Mouse (Mus musculus): ENCODE measurements at regions not wholly inside any gene's neighbourhood (a gene's known extent, or its start where the extent isn't known, plus 50 kb on each side); places are given as distances from the start of the nearest gene placed in this dataset.

GRCm38 (mm10) chr7:50993707-50994106 lies 394.7 kb downstream of the 4933405O20Rik start:
- no peak for DNase-seq

- no peak for DNase-seq
These were observed 443.1 kb downstream of the 4933405O20Rik start for GRCm38 (mm10) chr7:51041899-51042667.

- DNase-seq, result no peak
These were observed 452.5 kb downstream of the 4933405O20Rik start for GRCm38 (mm10) chr7:51051496-51051895.

- no peak for DNase-seq
These were observed 442.5 kb upstream of the Ano5 start for GRCm38 (mm10) chr7:51068376-51068775.

- no peak for DNase-seq
These were observed 417.1 kb upstream of the Ano5 start for GRCm38 (mm10) chr7:51093774-51094173.

DNA sequence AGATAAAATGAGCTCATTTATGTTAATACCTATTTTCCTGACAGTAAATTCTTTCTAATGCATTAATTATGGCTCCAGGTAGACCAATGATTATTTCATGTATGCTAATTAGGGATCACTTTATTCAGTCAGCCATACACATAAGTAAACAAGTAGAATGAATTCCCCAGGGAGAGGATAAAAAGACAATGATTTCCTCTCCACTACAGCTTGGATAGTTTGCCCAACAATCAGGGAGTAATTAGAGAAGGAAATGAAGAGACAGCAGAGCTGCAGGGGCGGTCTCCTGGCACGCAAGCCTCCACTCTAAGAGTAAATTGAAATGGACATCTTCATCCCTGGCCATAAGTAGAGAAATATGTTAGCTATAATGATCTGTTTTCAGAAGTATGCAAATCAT lies 409.7 kb upstream of the Ano5 start:
- no peak for DNase-seq

- DNase-seq, result no peak
These were observed 370.0 kb upstream of the Ano5 start for GRCm38 (mm10) chr7:51140796-51141195.

DNA sequence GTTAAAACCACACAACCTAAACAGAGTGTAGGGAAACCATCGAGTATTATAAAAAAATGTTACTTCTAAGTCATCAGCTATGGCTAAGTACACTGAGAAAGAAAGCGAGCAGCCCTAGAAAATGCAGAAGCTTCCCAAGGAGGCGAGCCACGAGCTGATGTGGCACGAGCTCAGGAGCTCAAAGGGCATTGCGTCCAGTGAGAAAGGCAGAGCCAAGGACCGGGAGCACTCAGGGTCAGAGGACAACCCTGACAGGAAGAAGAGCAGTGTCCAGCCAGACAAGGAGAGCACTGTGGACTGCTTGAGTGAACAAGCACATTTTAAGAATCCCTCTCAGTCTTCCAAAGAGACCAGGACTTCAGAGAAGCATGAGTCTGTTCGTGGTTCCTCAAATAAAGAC lies 335.6 kb upstream of the Ano5 start:
- no peak for DNase-seq

DNA sequence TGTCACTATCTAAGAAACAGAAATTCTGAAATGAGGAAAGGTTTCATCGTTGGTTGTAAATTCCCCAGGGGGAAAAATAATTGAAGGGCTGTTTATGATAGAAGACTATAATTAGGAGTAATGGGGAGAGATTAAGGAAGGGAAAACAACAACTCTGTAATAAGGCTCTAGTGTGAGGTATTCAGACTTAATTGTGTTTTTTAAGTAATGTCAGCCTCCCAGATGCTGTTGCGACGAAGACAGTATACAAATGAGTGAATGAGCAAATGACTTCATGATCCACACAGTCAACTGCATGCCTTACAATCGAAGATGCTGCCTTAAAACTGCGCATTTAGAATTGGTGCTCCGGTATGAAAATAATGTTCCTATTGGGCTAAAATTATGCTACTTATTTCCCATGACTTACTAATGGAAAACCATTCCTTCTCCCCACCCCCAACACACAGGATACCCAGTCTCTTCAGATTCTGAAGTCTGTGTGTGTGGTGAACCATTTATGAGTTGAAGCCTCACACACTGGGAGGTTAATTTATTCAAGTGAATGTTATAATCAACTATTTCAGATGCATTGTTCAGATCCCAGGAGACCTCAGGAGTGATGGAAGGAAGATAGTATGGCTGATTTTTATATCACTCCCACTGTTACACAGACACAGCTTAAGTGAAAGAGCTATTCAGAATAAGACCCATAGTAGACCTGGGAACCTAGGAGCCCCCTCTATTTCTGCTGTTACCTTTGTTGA lies 295.2 kb upstream of the Ano5 start:
- DNase-seq, result no peak

DNA sequence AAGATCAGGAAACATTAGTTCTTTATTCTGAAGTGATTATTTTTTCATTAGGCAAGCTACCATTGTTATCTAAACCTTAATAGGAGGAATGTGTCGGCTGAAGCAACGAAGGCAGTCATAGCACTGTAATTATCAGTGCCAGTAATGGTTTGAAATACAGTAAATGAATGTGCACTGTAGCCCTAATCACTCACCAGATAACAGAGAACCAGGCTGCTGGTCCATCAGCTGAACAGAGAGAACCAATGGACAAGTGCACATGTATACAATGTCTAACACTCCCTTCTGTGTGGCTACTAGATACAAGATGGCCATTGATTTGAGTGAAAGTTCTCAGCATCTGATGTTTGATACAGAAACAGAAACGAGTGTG lies 294.6 kb upstream of the Ano5 start:
- no peak for DNase-seq

DNA sequence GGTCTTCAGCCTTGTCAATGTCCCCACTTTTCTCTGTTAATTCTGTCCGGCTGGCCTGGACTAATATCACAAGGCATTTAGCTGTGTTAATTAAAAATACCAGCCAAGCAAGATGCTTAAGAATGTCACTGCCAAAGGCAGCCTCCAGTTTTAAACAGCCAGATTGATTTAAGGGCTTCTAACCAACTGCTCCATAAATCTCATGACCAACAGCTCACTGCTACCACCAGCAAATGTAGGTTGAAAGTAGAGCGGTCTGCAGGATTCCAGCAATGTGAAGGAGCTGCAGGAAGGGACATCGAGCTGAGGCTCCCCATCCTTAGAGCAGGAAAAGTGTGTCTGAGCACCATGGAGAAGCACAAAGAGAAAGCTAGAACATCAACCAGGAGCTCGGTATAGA lies 289.5 kb upstream of the Ano5 start:
- DNase-seq, result no peak

DNA sequence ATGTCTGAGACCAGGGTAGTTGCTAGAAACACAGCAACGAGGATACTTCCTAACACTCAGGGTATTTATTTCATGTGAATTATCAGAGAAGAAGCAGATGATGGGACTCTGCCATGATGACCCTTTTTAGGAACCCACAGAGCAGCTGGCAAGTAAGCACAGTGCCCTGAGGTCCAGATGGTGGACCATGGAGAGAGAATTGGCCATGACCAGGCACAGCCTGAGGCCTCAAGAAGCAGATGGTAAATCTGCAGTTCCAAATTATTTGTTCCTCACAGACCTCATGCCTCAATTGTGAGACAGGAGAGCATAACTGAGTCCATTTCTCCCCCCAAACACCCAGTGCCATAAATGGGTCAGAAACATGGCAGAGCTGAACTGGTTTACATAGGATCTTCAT lies 289.0 kb upstream of the Ano5 start:
- DNase-seq, result no peak

GRCm38 (mm10) chr7:51227136-51227535 lies 283.7 kb upstream of the Ano5 start:
- DNase-seq, result no peak

DNA sequence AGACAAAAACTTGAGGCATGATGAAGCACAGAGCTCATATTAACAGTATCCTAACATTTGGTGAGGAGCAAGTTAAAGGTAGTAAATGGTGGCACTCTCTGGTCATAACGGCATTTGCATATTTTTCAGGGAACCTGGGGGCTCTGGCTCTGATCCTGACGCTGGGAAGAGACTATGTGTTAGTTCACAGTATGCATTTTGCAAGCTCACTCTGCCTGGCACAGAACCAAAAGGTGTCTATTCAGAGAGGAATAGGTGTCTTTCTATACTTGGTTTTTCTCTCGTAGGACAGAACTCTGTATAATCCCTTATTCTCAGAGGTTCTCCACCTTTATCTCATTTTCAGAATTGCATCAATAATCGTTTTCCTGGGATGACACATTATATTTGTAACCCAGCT lies 276.2 kb upstream of the Ano5 start:
- no peak for DNase-seq

GRCm38 (mm10) chr7:51247695-51248094 lies 263.1 kb upstream of the Ano5 start:
- no peak for DNase-seq

GRCm38 (mm10) chr7:51254461-51254860 lies 256.4 kb upstream of the Ano5 start:
- no peak for DNase-seq

- no peak for DNase-seq
These were observed 251.5 kb upstream of the Ano5 start for GRCm38 (mm10) chr7:51259160-51259831.

DNA sequence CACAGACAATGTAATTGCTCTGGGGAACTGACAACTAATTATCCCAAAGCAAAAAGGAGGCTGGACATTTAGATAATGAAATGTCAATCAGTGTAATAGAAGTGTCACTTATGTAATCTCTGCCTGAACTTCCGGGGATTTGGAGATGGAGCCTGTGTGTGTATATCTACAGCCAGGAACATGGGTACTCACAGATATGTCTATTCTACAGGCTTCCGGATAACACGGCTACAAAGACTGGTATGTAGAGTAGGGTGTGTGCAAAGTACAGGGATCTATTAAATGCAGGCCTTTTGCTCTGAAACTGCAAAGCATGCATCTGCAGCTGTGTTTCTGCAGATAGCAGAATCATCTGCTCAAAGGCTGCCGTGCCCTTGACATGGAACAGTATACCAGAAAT lies 246.7 kb upstream of the Ano5 start:
- DNase-seq, result no peak

- no peak for DNase-seq
These were observed 244.9 kb upstream of the Ano5 start for GRCm38 (mm10) chr7:51265896-51266295.

DNA sequence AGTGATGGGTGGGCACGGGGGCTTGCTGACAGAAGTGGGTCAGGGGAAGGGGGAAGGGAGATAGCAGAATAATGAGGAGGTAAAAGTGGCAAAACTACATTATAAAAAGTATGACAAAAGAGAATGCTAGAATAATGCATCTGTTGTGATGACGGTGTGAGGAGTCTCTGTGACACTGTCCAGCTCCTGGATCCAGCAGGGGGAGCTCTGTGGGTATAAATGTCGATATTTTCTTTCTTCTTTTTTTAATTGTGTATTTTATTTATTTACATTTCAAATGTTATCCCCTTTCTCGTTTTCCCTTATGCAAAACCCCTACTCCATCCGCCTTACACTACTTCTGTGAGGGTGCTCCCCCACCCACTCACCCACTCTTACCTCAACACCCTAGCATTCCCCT lies 243.9 kb upstream of the Ano5 start:
- DNase-seq, result no peak

GRCm38 (mm10) chr7:51268743-51269142 lies 242.1 kb upstream of the Ano5 start:
- DNase-seq, result no peak

DNA sequence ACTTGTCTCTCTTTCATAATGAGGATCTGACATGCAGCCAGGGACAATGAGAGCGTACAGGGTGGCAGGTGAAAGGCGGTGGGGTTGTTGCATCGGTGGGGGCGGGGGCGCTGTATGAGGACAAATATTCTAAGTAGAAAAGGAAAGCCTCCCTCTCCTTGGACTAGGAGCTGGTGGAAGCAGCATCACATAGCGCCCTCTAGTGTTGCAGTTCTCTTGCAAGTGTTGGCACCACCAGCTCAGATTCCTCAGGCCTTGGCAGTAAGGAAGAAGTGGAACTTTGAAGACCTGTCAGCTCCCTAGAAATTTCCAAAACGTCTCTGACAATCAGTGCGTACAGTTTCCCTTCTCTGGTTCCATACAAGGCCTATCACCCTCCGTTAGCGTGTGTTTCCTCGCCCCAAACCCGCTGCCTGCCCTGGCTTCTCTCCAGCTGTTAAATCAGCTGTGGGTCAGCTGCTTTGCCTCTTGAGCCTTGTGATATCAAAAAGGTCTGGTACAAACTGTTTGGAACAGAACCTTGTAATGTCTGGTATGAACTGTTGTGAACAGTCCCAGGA lies 240.2 kb upstream of the Ano5 start:
- DNase-seq, result peak; percentile 5

DNA sequence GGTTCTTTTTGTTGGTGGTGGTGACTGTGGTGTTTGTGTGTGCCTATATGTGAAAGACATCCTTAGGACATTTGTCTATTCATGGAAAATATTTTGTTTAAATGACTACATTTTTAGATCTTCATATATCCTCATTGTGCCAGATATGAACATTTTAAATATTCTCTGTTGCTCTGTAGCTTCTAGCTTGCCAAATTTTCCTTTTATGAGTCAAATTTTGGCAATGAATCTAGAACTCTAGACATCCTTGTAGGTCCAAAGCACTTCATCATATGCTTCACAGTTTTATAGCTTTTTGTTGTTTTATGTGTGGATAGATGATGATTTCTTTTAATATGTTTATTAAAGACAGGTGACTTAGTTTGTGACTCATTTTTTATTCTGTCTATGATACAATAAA lies 229.4 kb upstream of the Ano5 start:
- DNase-seq, result no peak
